8 mouse cellular contexts compared by ENCODE assay signal in genomic region chr9:25482322-25482998, GRCm38 (mm10). TPM values are rescaled to one million over a fixed set of nuclear protein-coding genes. Genes with fewer than 3 reads are reported as not detected.
A peak's percentile ranks its signal among the peaks of the same experiment; 100 is the strongest.
DNase-seq lines count a peak whose midpoint lies in the region; ATAC-seq and TF ChIP-seq lines count a peak whose summit lies in the region.

No protein-coding gene starts in this region.

- DNase-seq in left cerebral cortex, adult 2 months (ENCODE audit: extremely low spot score in 1 of 2, low spot score in 2 of 2) = peak in 1 of 2 experiments; percentile 21
- DNase-seq in left cerebral cortex, adult 11 months (ENCODE audit: low spot score) = no peak
- peak; percentile 16 for DNase-seq in lung, postnatal 10 days
- no peak for DNase-seq in urinary bladder, postnatal 36 days (ENCODE audit: low spot score in 2 of 2)
- no peak for DNase-seq in c-Kit-positive CD71-positive TER-119-positive erythroid progenitor cells, embryonic 14.5 days (ENCODE audit: low spot score)

- ATAC-seq in hematopoietic stem cell, adult 5-6 weeks (replicated peaks in 1 of 2; ENCODE audit: insufficient read depth in 1 of 2, low FRiP score in 2 of 2, low TSS enrichment in 1 of 2, low read depth in 1 of 2, poor library complexity in 2 of 2, severe bottlenecking in 2 of 2) = peak; percentile 30 to 38
- no peak for ATAC-seq in stomach, embryonic 16.5 days (ENCODE audit: insufficient read depth, low FRiP score)

- no peak for TF ChIP-seq POLR2A in cortical plate, adult 2 months (IDR thresholded peaks at IDR 0.05; ENCODE audit: extremely low read depth, insufficient read depth, low read length)

- no peaks in the 10 kb centered on the region for H3K9me3 ChIP-seq in stomach, embryonic 16.5 days (replicated peaks; ENCODE audit: control insufficient read depth, low read length)

- H3K9ac ChIP-seq in stomach, embryonic 16.5 days (ENCODE audit: low read length) = peak overlapping the region; percentile 85

- H3K36me3 ChIP-seq in stomach, embryonic 16.5 days (ENCODE audit: control insufficient read depth, insufficient read depth, low read length) = no peaks in the 10 kb centered on the region

- peak overlapping the region; percentile 85 for H3K4me2 ChIP-seq in stomach, embryonic 16.5 days (ENCODE audit: low read depth, low read length)

- H3K27me3 ChIP-seq in stomach, embryonic 16.5 days (ENCODE audit: control insufficient read depth, insufficient read depth, low read length) = no peaks in the 10 kb centered on the region

- no peak for TF ChIP-seq CTCF in left cerebral cortex, adult 2 months (IDR thresholded peaks at IDR 0.05)
- TF ChIP-seq CTCF in cortical plate, adult 2 months (IDR thresholded peaks at IDR 0.05; ENCODE audit: extremely low read depth, insufficient read depth, low read length) = no peak

- no peak overlapping the region for H3K27ac ChIP-seq in left cerebral cortex, adult 2 months
- no peak overlapping the region for H3K27ac ChIP-seq in cortical plate, adult 2 months (ENCODE audit: insufficient read depth, low read length)
- no peak overlapping the region for H3K27ac ChIP-seq in stomach, embryonic 16.5 days (ENCODE audit: low read length)

- peak overlapping the region; percentile 84 for H3K4me3 ChIP-seq in left cerebral cortex, adult 2 months
- peak overlapping the region; percentile 79 for H3K4me3 ChIP-seq in cortical plate, adult 2 months (ENCODE audit: insufficient read depth, low read length)
- H3K4me3 ChIP-seq in stomach, embryonic 16.5 days (replicated peaks; ENCODE audit: low read length) = peak overlapping the region; percentile 79

- 51% methylated on average over 22 of the region's 22 CpGs for WGBS in stomach, embryonic 16.5 days

- intact Hi-C loops in left cerebral cortex, adult 2 months (cut with DNase I) = loop anchor here (5.0 kb wide), 4 partner anchors 85 to 330 kb away; partner anchors contain the start of gene Herpud2

- peaks cover 5% of the 10 kb centered on the region for H3K4me1 ChIP-seq in cortical plate, adult 2 months (ENCODE audit: control insufficient read depth, insufficient read depth, low read length)
- H3K4me1 ChIP-seq in stomach, embryonic 16.5 days (ENCODE audit: control insufficient read depth, insufficient read depth, low read length) = peaks cover 47% of the 10 kb centered on the region

RNA-seq across cellular contexts. Expression of gene Eepd1, which starts 1.1 kb away (rescaled TPM):
- total RNA-seq in left cerebral cortex, adult 2 months (2021) = 10 to 100 TPM; 20.2 to 22.9 TPM
- 13.9 and 14.2 TPM in 2 replicates for polyA plus RNA-seq in cortical plate, adult 2 months (2012; rRNA removed)
- 10.7 and 12.8 TPM in 2 replicates for total RNA-seq in hematopoietic stem cell, adult 5-6 weeks (2017)
- polyA plus RNA-seq in stomach, embryonic 16.5 days (2015; fragmentation: Nextera tagmentation; extraction: Ambion mirVana) = 14.9 and 16.0 TPM in 2 replicates
